23 mouse cellular contexts compared by ENCODE assay signal in the genomic region with DNA sequence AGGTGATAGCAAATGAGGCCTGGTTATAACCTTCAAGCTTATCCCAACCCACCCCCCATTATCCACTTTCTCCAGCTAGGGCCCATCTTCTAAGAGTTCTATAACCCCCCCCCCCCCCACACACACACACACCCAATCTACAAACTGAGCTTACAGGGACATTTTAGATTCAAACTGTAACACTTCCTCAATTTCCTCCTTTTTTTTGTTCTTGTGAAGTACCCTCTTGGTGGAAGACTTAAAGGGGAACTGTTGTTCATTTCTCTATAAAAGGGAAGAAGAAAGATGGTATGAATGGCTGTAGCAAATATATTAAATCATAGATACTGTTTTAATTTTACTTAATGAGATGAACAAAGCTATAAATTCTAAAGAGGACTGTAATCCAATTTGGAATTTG. TPM values are rescaled to one million over a fixed set of nuclear protein-coding genes. Genes with fewer than 3 reads are reported as not detected.
A peak's percentile ranks its signal among the peaks of the same experiment; 100 is the strongest.
DNase-seq lines count a peak whose midpoint lies in the region; ATAC-seq and TF ChIP-seq lines count a peak whose summit lies in the region.
"Had no signal": no experiment of that assay in that cellular context is flagged by ENCODE, and none has a peak within 500 bp of the region (broad histone marks: within the 10 kb centered on the region; RNA-seq: fewer than 3 reads in every experiment).

No protein-coding gene starts in this region.

- no peak for DNase-seq in neural tube, embryonic 10.5 days (ENCODE audit: extremely low spot score, low spot score)
- no peak for DNase-seq in gastrocnemius, adult 2 months
- DNase-seq: adrenal gland, adult 8-10 months; adrenal gland, postnatal 14 days; adrenal gland, postnatal 36 days; cerebellum, adult 11 months; cerebellum, adult 18-20 months; cerebellum, adult 8-10 months; cerebellum, adult 9-11 months; cerebellum, postnatal 14 days; cerebellum, postnatal 36 days; forebrain, postnatal 0 days had no signal

- H3K4me3 ChIP-seq in gastrocnemius, adult 2 months = no peak overlapping the region
- H3K4me3 ChIP-seq: embryonic facial prominence, embryonic 10.5 days; embryonic facial prominence, embryonic 12.5 days; forebrain, embryonic 13.5 days; forebrain, embryonic 15.5 days had no signal

- intact Hi-C loops in gastrocnemius, adult 2 months (cut with DNase I) = no loop called here

- H3K27ac ChIP-seq in gastrocnemius, adult 2 months = no peak overlapping the region
- H3K27ac ChIP-seq: embryonic facial prominence, embryonic 10.5 days; embryonic facial prominence, embryonic 12.5 days; forebrain, embryonic 13.5 days; forebrain, embryonic 15.5 days had no signal

- no peak for TF ChIP-seq CTCF in gastrocnemius, adult 2 months (IDR thresholded peaks at IDR 0.05)

- ATAC-seq in common myeloid progenitor, adult 5-6 weeks (replicated peaks; ENCODE audit: low read depth, poor library complexity, severe bottlenecking) = peak; percentile 65; the same call in 1 of the 2 replicates
- peak; percentile 42 to 53; a peak in 2 of 4 replicates for ATAC-seq in hematopoietic stem cell, adult 5-6 weeks (replicated peaks in 1 of 2; ENCODE audit: insufficient read depth in 1 of 2, low FRiP score in 2 of 2, low TSS enrichment in 1 of 2, low read depth in 1 of 2, poor library complexity in 2 of 2, severe bottlenecking in 2 of 2)
- no peak for ATAC-seq in monocyte, adult 5-6 weeks (replicated peaks; ENCODE audit: insufficient number of reproducible peaks, low FRiP score, low TSS enrichment, poor library complexity, severe bottlenecking)
- ATAC-seq: activated CD4-positive, CD25-positive, alpha-beta regulatory T cell, adult 4 months; forebrain, embryonic 13.5 days; forebrain, embryonic 15.5 days; forebrain, postnatal 0 days; Patski had no signal

RNA-seq across cellular contexts. Expression of gene G6pc2, which starts 21.2 kb away (rescaled TPM):
- not detected in 2 replicates for total RNA-seq in common myeloid progenitor, adult 5-6 weeks (2017)
- total RNA-seq in hematopoietic stem cell, adult 5-6 weeks (2017) = not detected in 2 replicates
- total RNA-seq in monocyte, adult 5-6 weeks (2017) = not detected in 3 replicates
- not detected for total RNA-seq in gastrocnemius, adult 2 months (2021)
- total RNA-seq: adrenal gland, adult 18-20 months; adrenal gland, adult 8-10 months; adrenal gland, postnatal 14 days; adrenal gland, postnatal 36 days; forebrain, postnatal 0 days; MEL had no signal

RNA-seq across cellular contexts. Expression of gene Spc25, which starts 26.1 kb away (rescaled TPM):
- 88.0 and 92.6 TPM in 2 replicates for total RNA-seq in common myeloid progenitor, adult 5-6 weeks (2017)
- total RNA-seq in hematopoietic stem cell, adult 5-6 weeks (2017) = 78.5 and 106 TPM in 2 replicates
- 4.1 to 7.9 TPM (median 5.0 TPM) in 3 replicates for total RNA-seq in monocyte, adult 5-6 weeks (2017)
- under 1 TPM; 0.36 to 0.99 TPM for total RNA-seq in gastrocnemius, adult 2 months (2021)
